Mouse (Mus musculus) CH12.LX (cell line): ENCODE measurements around the gene St3gal3.

ENCODE experiments used
- CHD1 ChIP-seq: IDR thresholded peaks from 2 replicates; pipeline ENCODE4 v1.6.1; 2012; ENCODE audit warnings: low read depth, low read length, improper control_type of control experiment, inconsistent platforms
- CTCF ChIP-seq, 2 experiments: IDR thresholded peaks in 1 of 2; conservative IDR thresholded peaks in 1 of 2; 2 replicates each; pipeline ENCODE4 v1.5.1; 2011 to 2012; ENCODE audit warnings: low read depth in 2 of 2, low read length in 2 of 2, improper control_type of control experiment in 1 of 2, inconsistent platforms in 1 of 2, mild to moderate bottlenecking in 1 of 2, moderate library complexity in 1 of 2
- EP300 ChIP-seq: IDR thresholded peaks from 2 replicates; pipeline ENCODE4 v1.6.1; 2011; ENCODE audit warnings: low read length, improper control_type of control experiment
- ETS1 ChIP-seq: conservative IDR thresholded peaks from 2 replicates; pipeline ENCODE4 v1.6.1; 2012; ENCODE audit warnings: low read depth, mild to moderate bottlenecking, inconsistent platforms, low read length, improper control_type of control experiment, moderate library complexity
- GABPA ChIP-seq: IDR thresholded peaks from 2 replicates; pipeline ENCODE4 v1.6.1; 2012; ENCODE audit warnings: low read depth, low read length, improper control_type of control experiment, inconsistent platforms; ENCODE audit not compliant: insufficient replicate concordance
- IRF4 ChIP-seq: IDR thresholded peaks from 2 replicates; pipeline ENCODE4 v1.6.1; 2014; ENCODE audit warnings: low read depth, mild to moderate bottlenecking, inconsistent platforms, low read length, improper control_type of control experiment
- POLR2A ChIP-seq: IDR thresholded peaks from 2 replicates; pipeline ENCODE4 v1.6.1; 2011; ENCODE audit warnings: low read depth, mild to moderate bottlenecking, improper control_type of control experiment, low read length
- POLR2AphosphoS2 ChIP-seq: IDR thresholded peaks from 2 replicates; pipeline ENCODE4 v1.6.1; 2011; ENCODE audit warnings: low read depth, low read length, improper control_type of control experiment
- TBP ChIP-seq: conservative IDR thresholded peaks from 2 replicates; pipeline ENCODE4 v1.6.1; 2011; ENCODE audit warnings: low read depth, low read length, improper control_type of control experiment
- TCF12 ChIP-seq: IDR thresholded peaks from 2 replicates; pipeline ENCODE4 v1.6.1; 2014; ENCODE audit warnings: low read depth, mild to moderate bottlenecking, inconsistent platforms, low read length, improper control_type of control experiment
- ZMIZ1 ChIP-seq: IDR thresholded peaks from 2 replicates; pipeline ENCODE4 v1.6.1; 2012; ENCODE audit warnings: low read depth, mild to moderate bottlenecking, inconsistent platforms, low read length, improper control_type of control experiment

DNA sequence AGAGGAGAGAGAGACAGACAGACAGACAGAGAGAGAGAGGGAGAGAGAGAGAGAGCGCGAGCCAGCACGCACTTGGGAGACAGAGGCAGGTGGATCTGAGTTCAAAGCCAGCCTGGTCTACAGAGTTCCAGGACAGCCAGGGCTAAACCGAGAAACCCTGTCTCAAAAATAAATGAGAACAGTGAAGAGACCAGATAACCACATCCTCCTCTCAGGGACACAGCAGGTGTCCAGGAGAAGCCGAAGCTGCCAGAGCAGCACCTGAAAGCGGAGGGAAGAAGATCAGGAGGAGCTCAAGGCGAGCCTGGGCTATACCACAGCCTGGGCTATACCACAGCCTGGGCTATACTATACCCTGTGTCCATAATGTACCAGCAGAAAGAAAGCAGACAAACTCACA is 16.1 kb upstream of the St3gal3 start:
- TF ChIP-seq CTCF (conservative IDR thresholded peaks at IDR 0.05 in 1 of 2, IDR thresholded peaks at IDR 0.05 in 1 of 2; ENCODE audit: low read depth in 2 of 2, low read length in 2 of 2) (no peak), GABPA (no peak), POLR2A (no peak), EP300 (no peak), CHD1 (no peak), TCF12 (no peak), POLR2AphosphoS2 (no peak), ETS1 (no peak), ZMIZ1 (no peak), TBP (no peak), IRF4 (no peak)
